Mouse (Mus musculus) CH12F3 (cell line): Measurements from ENCODE around the gene Mttp.
"Not testable (repeated sequence)": the region's sequence is repeated elsewhere in the genome, so short reads cannot be mapped to it uniquely, and the experiment has no call there.

Source experiments
- in situ Hi-C: fragments of 300-500 bp; cut with MboI; formaldehyde crosslinking; loops from 2 replicates; pipeline ENCODE4 v1.14.3; 2020; ENCODE audit warnings: low sequenced_read_pairs

Gene Mttp

DNA sequence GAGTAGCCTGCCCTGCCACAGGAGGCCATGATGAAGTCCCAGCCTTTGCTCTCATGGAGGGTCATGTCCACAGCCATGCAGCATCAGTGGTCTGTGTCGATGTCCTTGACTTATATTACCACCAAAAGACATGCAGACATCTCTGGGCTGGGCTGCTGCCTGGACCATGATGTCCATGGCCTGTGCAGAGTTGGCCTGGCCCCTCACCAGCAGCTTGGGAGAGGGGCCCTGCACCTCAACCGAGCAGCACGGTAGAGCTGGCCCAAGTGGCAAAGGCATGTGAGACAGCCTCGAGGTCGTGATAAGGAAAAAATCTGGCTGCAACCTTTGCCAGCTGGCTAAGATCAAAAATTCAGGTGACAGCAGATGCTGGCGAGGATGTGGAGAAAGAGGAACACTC, 5.1 kb downstream of the Mttp start:
- in situ Hi-C loops: loop anchor here (5.0 to 10.0 kb wide), 2 partner anchors 147 to 365 kb away; no protein-coding TSS in a partner anchor

DNA sequence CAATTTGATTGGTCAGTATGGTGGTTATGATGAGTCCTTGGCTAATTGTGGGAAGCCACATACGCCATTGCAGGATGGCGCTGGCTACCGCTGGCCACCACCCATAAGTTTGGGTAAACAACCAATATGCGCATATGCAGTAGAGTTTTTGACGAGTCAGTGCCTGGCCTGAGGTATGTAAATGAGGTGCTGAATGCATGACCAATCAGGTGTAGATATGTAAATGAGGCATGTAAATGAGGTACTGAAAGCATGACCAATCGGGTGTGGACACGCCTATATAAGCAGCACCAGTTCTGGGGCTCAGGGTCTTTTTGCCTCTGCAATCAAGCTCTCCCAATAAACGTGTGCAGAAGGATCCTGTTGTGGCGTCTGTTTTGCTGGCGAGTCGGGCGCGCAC, 6.6 kb downstream of the Mttp start:
- in situ Hi-C loops: not testable (repeated sequence)

DNA sequence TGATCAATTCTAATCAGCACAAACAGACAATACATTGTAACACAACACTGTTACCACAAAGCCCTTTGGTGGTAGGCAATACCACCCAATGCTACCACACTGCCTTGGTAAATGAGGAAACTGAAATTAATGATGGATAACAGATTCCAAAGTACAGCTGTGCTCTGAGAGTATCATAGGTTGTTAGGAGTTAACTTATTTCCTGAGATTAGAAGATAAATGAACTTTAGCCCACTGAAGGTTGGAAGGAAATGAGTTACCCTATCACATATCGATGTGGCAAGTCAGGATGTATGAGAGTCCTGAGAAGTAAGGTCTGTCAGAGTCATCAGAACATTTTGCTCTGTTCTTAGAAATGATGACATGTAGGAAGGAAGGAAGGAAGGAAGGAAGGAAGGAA, 10.2 kb downstream of the Mttp start:
- in situ Hi-C loops: no loop called here

DNA sequence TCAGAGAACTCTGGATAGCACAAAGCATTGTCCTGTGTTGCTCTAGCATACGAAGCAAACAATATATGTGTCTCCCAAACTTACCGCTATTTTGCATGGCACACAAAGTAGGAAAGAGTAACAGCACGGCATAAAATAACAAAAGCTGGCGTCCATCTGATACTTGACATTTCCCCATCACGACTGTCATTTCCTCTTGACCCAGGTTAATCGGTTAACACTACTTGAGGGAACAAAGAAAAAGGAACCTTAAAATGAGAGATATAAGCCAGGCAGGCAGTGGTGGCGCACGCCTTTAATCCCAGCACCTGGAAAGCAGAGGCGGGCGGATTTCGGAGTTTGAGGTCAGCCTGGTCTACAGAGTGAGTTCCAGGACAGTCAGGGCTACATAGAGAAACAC, 10.9 kb downstream of the Mttp start:
- in situ Hi-C loops: no loop called here

DNA sequence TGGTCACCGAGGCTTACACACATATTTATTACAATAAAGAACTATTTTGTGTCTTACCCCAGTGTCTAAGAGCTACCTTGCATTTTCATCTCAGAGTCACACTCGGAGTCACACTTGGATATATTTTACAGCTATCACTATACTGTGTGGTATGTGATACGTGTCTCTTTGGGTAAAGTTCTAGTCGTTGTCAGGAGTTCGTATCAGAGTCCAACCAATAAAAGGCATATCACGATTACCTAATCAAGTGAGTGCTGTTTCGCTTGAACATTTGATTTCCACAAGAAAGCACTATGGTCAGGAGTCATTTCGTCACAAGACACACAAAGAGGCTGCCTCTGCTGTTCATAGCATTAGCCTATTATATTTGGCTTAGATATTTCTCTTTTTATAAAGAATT, 11.3 kb downstream of the Mttp start:
- in situ Hi-C loops: no loop called here

DNA sequence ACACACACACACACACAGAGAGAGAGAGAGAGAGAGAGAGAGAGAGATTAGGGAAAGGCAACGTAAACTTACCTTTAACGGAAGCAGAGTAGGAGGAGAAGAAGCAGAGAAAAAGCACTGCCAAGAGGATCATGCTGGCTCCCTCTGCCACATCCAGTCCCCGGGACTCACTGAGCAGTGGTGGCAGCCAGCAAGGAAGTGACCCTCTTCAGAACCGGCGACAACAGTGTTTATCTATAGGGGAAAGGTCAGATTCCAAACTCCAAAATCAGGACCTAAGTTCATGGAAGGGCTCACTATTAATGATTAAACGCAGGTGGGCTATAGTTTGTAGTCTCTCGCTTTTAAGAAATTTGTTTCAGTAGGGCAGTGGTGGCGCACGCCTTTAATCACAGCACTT, 13.6 kb downstream of the Mttp start:
- in situ Hi-C loops: no loop called here

DNA sequence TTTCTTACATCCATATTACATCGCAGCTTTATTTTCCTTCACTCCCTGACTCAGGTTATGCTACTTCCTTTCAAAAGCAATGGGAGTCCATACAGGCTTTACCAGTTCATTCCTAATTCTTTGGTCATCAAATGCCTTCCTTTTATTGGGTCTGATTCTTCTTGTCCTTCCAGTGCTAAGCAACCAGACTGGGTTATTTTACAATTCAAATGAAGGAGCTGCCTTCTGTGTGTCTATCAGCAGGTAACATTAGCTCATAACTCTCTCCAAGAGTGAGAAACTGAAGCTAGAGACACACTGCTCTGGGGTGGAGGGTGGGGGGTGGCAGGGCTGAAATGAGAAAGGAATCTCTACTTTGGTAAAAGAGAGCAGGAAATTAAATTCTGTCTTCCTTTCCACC, 14.1 kb downstream of the Mttp start:
- in situ Hi-C loops: no loop called here

DNA sequence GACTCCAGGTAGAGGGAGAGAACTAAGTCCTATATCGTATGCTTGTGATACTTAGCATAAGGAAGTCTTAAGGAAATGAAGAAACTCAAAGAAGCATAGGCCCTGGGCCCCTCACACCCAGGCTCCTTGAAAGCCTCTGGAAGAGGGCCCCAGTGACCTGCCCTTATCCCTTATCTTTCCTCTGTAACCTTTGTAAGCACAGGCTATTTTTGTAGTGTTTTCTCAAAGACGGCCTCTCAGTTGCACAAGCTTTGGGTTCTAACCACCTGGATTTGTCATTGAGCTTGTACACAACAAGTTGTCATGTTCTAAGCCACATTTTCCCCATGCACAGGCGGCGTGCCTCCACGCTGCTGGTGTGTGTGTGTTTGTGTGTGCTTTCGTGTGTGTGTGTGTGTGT, 15.7 kb downstream of the Mttp start:
- in situ Hi-C loops: no loop called here

DNA sequence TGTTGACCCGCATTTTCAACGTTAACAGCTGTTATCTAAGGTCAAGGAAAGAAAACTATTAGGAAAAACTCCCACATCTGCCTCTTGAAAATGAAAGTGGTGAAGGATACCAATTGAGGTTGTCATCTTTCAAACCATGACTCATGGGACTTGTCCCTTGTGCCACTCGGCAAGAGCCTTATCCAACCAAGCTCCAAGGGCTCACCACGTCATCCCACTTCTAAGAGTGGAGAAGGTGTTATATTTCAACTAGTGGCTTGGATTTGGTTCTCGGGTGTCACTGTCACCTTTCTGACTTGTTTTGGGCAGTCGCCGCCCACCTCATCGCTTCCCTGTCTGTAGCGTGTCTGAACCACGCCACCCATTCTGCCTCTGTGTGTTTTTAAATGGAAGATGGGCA, 20.9 kb downstream of the Mttp start:
- in situ Hi-C loops: no loop called here

DNA sequence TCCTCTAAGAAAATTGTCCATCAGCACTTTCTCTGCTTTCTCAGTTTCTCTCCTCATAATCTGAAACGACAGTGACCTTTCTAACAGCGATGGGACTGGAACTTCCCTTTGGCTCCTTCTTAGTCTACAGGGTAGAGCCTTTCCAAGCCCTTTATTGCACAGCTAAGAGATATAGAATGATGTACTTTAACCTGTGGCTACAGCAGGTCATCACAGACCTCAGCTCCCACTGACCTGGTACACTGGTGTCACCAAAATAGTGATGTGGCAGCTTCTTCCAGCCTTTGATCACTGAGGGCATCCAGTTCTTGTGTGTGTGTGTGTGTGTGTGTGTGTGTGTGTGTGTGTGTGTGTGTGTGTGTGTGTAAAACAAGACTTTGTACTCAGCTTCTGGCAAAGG, 23.3 kb downstream of the Mttp start:
- in situ Hi-C loops: no loop called here

DNA sequence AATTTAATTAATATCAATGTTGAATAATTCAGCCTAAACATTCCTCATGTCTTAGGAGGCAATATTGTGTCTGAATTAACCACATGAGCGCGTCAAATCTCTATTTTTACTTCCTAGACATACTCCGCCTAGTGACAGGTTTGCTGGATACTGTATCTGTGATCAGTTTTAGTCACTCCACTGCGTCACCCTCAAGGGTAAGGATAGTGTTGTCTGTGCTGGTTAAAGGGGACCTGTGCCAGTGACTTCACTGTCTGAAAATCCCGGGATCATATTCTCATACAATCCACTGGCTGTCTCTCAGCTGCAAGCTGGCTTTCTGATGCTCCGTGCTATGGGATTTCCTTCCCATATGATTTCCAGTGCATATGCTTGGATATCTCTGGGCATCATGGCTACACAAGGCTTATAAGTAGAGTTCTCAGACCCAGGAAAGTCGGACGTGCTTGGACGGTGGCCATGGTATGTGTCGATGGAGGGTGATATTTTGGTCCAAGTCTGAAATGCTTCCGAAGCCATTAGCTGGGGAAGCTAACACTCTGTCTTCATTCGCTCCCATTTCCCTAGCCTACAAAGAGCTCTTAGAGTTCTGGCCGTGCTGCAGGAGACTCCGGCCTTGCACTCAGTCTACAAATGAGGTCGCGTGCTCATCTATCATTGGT, 25.2 kb downstream of the Mttp start:
- in situ Hi-C loops: no loop called here

DNA sequence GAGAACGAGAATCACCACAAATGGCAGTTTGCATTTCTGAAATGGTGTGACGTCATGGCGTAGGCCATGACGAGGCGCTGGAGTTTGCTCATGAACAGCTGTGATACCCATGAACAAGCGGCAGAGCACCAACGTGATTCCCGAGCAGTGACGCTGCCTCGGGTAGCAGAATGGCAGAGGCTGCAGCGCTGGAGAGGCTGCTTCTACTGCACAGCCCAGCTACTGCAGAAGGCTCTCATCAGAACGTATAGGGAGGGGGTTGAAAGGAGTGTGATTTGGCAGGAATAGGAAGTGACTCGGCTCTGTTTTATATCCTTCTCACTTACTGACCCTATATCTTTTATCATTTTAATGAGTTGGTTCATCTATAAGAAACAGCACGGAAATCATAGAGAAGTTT, 25.9 kb downstream of the Mttp start:
- in situ Hi-C loops: no loop called here

DNA sequence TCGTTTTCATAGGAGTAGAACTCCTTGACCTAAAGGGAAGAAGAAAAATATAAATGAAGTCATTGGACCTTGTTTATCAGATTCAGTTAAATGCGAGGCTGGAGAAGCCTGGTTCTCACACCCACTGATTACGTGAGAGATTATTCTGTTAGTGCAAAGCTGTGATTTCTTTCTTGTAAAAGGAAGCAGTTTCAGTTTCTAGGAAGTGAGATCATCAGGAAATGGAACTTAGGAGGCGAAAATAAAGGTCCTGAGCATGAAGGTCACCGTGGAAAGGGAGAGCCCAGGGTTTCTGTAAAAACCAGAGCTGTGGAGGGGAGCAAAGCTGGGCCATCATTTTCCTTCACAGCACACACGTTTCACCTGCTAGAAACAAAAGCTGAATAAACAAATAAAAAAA, 26.4 kb downstream of the Mttp start:
- in situ Hi-C loops: no loop called here

DNA sequence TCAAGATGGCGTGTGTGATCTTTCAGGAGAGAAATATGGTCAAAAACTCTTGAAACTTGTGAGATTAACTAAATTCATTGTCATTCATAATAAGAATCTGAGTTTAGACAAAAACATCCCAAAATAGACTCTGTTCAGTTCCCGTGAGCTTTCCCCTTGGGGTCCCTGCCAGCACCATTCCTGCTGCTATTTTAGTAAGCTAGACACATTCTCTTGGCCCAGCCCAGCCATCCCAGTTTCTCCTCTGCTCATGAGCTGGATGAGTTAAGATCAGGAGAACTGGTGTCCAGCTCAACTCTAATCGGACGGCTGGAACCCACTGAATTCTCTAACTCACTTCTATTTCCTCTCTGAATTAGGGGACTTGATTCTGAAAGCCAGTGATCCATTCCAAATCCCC, 27.9 kb downstream of the Mttp start:
- in situ Hi-C loops: no loop called here

DNA sequence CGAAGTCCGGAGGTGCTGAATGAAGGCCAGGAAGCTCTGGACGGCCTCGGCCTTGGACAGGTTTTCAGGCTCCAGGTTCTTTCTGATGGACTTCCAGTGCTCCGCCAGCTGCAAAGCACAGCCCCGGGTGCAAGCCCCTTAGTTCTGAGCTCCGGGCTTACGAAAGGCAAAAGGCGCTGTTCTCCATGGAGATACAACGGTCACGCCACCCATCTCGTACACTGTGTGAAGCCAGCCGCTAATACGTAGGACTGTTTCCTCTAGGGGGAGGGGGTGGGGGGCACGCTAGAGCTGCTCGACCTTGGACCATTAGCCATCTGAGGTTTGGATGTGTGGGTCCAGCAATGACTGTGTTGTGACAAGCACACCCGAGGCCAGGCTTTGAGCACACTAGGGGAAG, 30.7 kb downstream of the Mttp start:
- in situ Hi-C loops: no loop called here

DNA sequence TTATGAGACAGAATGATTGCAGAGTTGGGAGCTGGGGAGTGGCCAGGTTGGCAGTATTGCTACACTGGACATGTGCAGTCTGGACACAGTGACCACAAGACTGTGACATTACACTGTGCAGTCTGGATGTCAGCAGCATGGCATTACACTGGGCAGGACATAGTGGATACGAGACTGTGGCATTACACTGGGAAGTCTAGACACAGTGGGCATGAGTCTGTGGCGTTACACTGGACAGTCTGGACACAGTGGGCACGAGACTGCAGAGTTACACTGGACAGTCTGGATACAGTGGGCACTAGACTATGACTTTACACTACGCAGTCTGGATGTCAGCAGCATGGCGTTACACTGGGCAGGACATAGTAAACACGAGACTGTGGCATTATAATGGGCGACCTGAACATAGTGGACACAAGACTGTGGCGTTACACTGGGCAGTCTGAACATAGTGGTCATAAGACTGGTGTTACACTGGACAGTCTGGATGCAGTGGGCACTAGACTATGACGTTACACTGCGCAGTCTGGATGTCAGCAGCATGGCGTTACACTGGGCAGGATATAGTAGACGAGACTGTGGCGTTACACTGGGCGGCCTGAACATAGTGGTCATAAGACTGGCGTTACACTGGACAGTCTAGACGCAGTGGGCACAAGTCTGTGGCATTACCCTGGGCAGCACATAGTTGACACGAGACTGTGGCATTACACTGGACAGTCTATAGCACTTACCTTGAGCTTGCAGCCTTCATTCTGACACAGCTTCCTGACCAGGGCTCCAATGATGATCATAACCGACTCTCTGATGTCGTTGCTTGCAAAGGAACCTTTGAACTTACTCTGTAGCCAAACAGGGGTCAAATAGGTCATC, 33.6 kb downstream of the Mttp start:
- in situ Hi-C loops: no loop called here

DNA sequence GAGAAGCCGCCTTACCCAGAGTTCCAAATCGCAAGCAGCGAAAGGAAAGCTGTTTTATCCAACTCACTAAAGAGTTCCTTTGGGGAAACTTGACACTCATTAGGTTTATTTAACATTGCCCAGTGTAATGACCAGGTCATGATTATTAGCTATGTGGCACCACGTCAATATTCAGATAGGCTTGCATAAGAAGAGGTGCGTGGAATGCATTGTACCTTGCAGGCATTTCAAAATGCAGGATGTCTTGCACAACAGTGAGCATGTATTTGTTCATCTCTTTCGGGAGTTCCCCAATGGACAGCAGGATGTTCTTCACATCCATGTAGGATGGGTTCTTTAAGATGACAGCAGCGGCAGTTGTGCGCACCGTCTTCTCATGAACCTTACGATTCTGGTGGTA, 37.9 kb downstream of the Mttp start:
- in situ Hi-C loops: no loop called here

DNA sequence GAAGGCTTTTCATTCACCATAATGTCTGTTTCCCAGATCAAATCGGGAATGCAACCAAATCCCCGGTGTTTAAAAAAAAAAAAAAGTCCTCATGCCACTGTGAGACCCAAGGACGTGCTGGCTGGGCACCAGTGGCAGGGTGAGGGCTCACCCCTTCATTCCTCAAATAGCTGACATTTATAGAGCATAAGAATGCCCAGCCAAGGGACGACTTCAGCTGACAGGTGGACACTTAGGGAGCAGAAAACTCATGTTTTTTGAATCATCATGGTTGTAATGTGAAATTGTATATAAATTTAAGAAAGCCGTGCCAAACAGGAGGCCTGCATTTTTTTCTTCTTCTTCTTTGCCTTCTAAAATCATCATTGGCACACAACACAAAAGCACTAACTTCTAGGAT, 39.7 kb downstream of the Mttp start:
- in situ Hi-C loops: no loop called here

DNA sequence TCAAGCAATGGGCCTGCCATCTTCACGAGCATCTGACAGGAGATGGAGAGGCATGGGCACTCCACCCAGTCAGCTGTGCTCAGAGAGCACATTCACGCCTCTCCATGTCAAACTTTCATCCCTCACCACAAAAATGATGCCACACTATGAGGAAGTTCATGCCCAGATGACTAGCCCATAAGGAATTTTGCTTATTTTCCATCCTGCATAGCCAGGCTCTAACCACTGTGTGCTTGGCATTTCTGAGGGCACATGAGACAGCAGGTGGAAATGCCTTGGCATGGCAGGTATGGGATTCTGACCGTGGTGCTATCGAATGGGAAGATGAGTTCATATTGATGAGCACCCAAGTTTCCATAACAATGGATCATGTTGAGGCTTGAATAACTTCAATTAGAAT, 41.1 kb downstream of the Mttp start:
- in situ Hi-C loops: no loop called here

DNA sequence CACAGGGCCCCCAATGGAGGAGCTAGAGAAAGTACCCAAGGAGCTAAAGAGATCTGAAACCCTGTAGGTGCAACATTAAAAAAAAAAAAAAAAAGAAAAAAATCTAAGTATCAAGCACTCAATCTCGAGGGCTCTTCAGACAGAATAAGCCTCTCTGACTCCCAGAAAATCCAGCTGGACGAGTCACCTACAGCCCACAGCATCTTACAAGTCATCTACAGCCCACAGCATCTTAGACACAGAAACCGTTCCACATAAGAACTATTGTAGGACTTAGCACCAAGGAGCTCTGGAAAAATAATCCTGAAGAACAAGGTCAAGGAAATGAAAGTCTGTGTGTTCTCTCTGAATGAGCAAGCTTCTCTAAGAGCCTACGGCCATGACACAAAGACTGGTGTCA, 42.8 kb downstream of the Mttp start:
- in situ Hi-C loops: no loop called here

DNA sequence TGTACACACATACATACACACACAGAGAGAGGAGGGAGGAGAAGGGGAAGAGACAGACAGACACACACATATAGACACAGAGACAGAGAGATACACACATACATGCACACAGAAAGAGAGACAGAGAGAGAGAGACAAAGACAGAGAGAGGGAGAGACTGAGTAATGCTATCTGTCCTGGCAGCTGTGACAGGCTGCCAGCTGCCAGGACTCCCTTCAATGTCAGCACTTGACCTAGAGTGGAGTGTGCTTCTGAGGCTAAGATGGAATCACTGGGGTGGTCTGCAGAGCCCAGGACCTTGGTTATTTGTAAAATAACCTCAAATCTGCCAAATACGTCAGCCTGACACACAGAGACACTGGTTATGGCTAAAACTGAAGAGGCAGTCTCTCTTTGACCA, 47.0 kb downstream of the Mttp start:
- in situ Hi-C loops: no loop called here

DNA sequence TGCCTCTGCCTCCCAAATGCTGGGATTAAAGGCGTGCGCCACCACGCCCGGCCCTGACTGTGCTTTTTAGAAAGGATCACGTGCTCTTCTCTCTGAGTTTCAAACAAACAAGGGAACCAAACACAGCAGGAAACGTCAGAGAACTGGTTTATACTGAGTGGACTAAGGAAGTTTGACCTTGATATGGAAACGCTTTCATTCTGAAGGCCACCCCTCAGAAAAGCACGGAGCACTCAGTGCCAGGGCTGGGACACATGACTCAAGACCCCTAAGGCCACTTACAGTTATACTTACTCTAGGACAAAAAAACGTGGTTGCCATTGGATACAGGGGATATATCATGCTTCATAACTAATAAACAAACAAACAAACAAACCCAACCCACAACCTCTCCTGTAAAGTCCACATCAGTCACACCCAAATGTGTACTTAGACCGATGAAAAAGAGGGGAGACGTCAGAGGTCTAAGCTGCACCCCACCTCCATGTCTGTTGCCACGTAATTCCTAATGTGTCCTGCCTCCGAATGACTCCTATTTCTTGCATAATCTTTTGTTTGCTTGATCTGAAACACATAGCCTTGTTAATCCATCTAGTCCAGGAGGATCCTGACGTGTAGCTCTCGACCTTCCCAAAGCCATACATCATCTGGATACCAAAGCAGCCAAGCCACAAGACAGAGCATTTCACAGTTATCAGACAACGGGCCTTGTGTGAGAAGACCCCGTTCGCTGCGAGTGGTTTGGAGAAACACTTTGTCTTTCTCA, 48.3 kb downstream of the Mttp start:
- in situ Hi-C loops: no loop called here
